Mouse (Mus musculus) cerebellum, adult 2 months (tissue): ENCODE measurements around the gene Ppt1.

ENCODE experiments used
- CTCF ChIP-seq: fragments of 200-500 bp; IDR thresholded peaks from 2 replicates; pipeline ENCODE4 v1.5.1; 2011; ENCODE audit warnings: low read depth, mild to moderate bottlenecking, control low read depth, low read length, moderate library complexity, borderline replicate concordance; ENCODE audit not compliant: insufficient read depth
- POLR2A ChIP-seq: fragments of 200-500 bp; IDR thresholded peaks from 2 replicates; pipeline ENCODE4 v1.6.1; 2011; ENCODE audit warnings: low read length, control low read depth, borderline replicate concordance; ENCODE audit not compliant: insufficient read depth

- no peak for TF ChIP-seq POLR2A
- TF ChIP-seq CTCF, result no peak
These were observed 48.7 kb downstream of the Ppt1 start for GRCm38 (mm10) chr4:122884481-122885340.
